Mouse (Mus musculus): Measurements from ENCODE around the gene Tmem229b.

GRCm38 (mm10) chr12:79016109-79016508, 8.7 kb upstream of the Tmem229b start:
- TF ChIP-seq ETS1 (IDR thresholded peaks at IDR 0.05; ENCODE audit: low read depth, low read length) (no peak), CTCF (IDR thresholded peaks at IDR 0.05 in 2 of 3, conservative IDR thresholded peaks at IDR 0.05 in 1 of 3; ENCODE audit: control insufficient read depth in 1 of 3, insufficient read depth in 1 of 3, low read depth in 2 of 3, low read length in 3 of 3, poor library complexity in 1 of 3, severe bottlenecking in 1 of 3) (no peak), POLR2AphosphoS2 (IDR thresholded peaks at IDR 0.05; ENCODE audit: low read length) (no peak), GABPA (IDR thresholded peaks at IDR 0.05; ENCODE audit: low read depth, low read length) (no peak), POLR2A (IDR thresholded peaks at IDR 0.05; ENCODE audit: control insufficient read depth in 1 of 2, insufficient read depth in 1 of 2, low read depth in 1 of 2, low read length in 2 of 2, poor library complexity in 1 of 2) (no peak), NELFE (IDR thresholded peaks at IDR 0.05; ENCODE audit: low read depth, low read length) (no peak), RCOR1 (IDR thresholded peaks at IDR 0.05; ENCODE audit: low read depth, low read length) (no peak), SMC3 (IDR thresholded peaks at IDR 0.05; ENCODE audit: low read depth, low read length) (no peak), EP300 (IDR thresholded peaks at IDR 0.05; ENCODE audit: low read depth in 1 of 2, low read length in 2 of 2) (no peak), ZC3H11A (IDR thresholded peaks at IDR 0.05; ENCODE audit: low read depth, low read length) (no peak)

All from MEL (cell line).